10 mouse cellular contexts compared by ENCODE assay signal in the genomic region with DNA sequence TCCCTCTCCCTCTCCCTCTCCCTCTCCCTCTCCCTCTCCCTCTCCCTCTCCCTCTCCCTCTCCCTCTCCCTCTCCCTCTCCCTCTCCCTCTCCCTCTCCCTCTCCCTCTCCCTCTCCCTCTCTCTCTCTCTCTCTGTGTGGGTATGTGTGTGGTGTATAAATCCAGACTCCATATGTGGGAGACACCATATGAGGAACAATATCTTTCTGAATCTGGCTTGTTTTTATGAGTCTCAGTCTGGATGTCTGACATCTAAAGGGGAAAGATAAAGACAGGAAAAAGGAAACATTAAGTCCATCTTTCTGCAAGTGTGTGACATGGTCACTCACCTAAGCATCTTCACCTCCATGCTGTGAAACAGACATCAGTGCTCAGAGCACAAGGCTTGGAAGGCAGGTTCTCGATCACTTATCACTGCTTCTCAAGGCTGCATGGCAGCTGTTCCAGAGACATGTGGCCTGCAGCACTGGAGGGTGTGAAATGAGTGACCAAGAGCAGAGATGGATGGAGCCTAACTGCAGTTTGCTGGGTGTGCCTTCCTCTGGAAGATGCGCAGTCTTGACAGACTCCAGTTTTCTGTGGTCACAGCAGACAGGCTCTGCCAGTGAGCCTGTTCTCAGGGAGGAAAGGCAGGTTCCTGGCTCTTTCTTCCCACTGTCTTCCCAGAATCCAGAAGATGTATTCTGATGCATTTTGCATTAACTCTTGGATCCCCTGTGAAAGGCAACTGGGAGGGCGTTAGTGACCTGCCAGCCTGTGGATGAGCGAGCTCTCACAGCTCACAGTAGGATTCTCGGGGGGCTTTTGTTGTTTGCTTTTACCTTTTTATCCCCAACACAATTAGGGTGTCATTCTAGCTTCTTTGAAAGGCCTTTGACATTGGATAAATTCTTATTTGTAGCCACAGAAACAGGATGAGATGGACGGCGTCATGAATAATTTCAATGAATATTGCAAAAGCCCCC.
DNase-seq lines count a peak whose midpoint lies in the region; ATAC-seq lines count a peak whose summit lies in the region.
"Had no signal": no experiment of that assay in that cellular context is flagged by ENCODE, and none has a peak within 500 bp of the region (broad histone marks: within the 10 kb centered on the region; RNA-seq: fewer than 3 reads in every experiment).

No protein-coding gene starts in this region.

- peak overlapping the region; percentile 48; the same call in 1 of the 2 replicates for H3K27ac ChIP-seq in hindbrain, embryonic 11.5 days (ENCODE audit: low read depth, low read length)
- H3K27ac ChIP-seq in midbrain, embryonic 13.5 days = peak overlapping the region; percentile 69

- no peaks in the 10 kb centered on the region for H3K27me3 ChIP-seq in hindbrain, embryonic 11.5 days (ENCODE audit: control insufficient read depth, insufficient read depth, low read length)
- no peaks in the 10 kb centered on the region for H3K27me3 ChIP-seq in midbrain, embryonic 13.5 days

- H3K4me1 ChIP-seq in hindbrain, embryonic 11.5 days (replicated peaks; ENCODE audit: control insufficient read depth, insufficient read depth, low read length) = no peaks in the 10 kb centered on the region
- H3K4me1 ChIP-seq in midbrain, embryonic 13.5 days (replicated peaks) = peaks cover 23% of the 10 kb centered on the region

- no peak overlapping the region for H3K4me3 ChIP-seq in hindbrain, embryonic 11.5 days (ENCODE audit: low read depth, low read length)
- H3K4me3 ChIP-seq in midbrain, embryonic 13.5 days (replicated peaks) = no peak overlapping the region

- no peak overlapping the region for H3K4me2 ChIP-seq in hindbrain, embryonic 11.5 days (replicated peaks; ENCODE audit: low read depth, low read length)
- peak overlapping the region; percentile 22 for H3K4me2 ChIP-seq in midbrain, embryonic 13.5 days (replicated peaks)

- H3K9ac ChIP-seq in hindbrain, embryonic 11.5 days (ENCODE audit: low read depth, low read length) = no peak overlapping the region
- H3K9ac ChIP-seq in midbrain, embryonic 13.5 days (replicated peaks) = no peak overlapping the region

- 29% methylated on average over 7 of the region's 7 CpGs for WGBS in hindbrain, embryonic 11.5 days
- WGBS in midbrain, embryonic 13.5 days = 12% methylated on average over 7 of the region's 7 CpGs

- intact Hi-C loops in left cerebral cortex, postnatal 25 days (cut with DNase I) = loop anchor here (5.0 to 10.0 kb wide), 2 partner anchors 130 to 367 kb away; no protein-coding TSS in a partner anchor
- intact Hi-C loops in left cerebral cortex, postnatal 14 days (cut with DNase I) = loop anchor here (2.0 to 10.0 kb wide), 3 partner anchors 93 to 148 kb away; a partner anchor contains a TSS

- no peaks in the 10 kb centered on the region for H3K36me3 ChIP-seq in hindbrain, embryonic 11.5 days (ENCODE audit: control insufficient read depth, insufficient read depth, low read length)
- H3K36me3 ChIP-seq in midbrain, embryonic 13.5 days = no peaks in the 10 kb centered on the region

- ATAC-seq in hindbrain, embryonic 11.5 days (ENCODE audit: low FRiP score) = peak; percentile 63; the same call in 1 of the 2 replicates
- peak; percentile 63 for ATAC-seq in midbrain, embryonic 13.5 days
- ATAC-seq: intestine, embryonic 16.5 days had no signal

- peak; percentile 21 to 63 for DNase-seq in left cerebral cortex, postnatal 25 days (ENCODE audit: low spot score in 2 of 2)
- DNase-seq in left cerebral cortex, postnatal 14 days (ENCODE audit: low spot score in 2 of 2) = no peak
- peak; percentile 34 for DNase-seq in hindbrain, embryonic 11.5 days (ENCODE audit: low spot score)
- DNase-seq in telencephalon, adult 2 months (ENCODE audit: low read depth, low spot score) = peak; percentile 66
- DNase-seq in cerebellum, adult 9-10 months = no peak
- no peak for DNase-seq in thymus, postnatal 25 days
- DNase-seq in ovary, postnatal 10 days (ENCODE audit: low spot score) = no peak
- DNase-seq: lung, postnatal 36 days had no signal

- H3K9me3 ChIP-seq in hindbrain, embryonic 11.5 days (ENCODE audit: control insufficient read depth, low read length) = no peaks in the 10 kb centered on the region
- no peaks in the 10 kb centered on the region for H3K9me3 ChIP-seq in midbrain, embryonic 13.5 days

Comparison
In these comparisons a context has a peak if more than half of its experiments do, and no peak if none do; other contexts are left out.
1. DNase-seq: peak in left cerebral cortex, postnatal 25 days (2 of 2), hindbrain, embryonic 11.5 days (single experiment) and telencephalon, adult 2 months (single experiment); none in left cerebral cortex, postnatal 14 days (0 of 2), cerebellum, adult 9-10 months (single experiment), thymus, postnatal 25 days (single experiment) and ovary, postnatal 10 days (single experiment).